Mouse (Mus musculus) embryonic facial prominence, embryonic 11.5 days (tissue): ENCODE results near the gene Dars. TPM values are rescaled to one million over a fixed set of nuclear protein-coding genes. Genes with fewer than 3 reads are reported as not detected.

Experiments
- ATAC-seq: fragments of 200-750 bp; cut with Nextera tagmentation; replicated peaks from 2 replicates; pipeline ENCODE4 v1.8.0; 2017; ENCODE audit warnings: low read depth; ENCODE audit not compliant: insufficient number of reproducible peaks, low FRiP score, low TSS enrichment
- DNase-seq: peaks from one replicate; pipeline ENCODE4 v3.0.0-alpha.2; 2015; ENCODE audit warnings: low spot score
- H3K27ac ChIP-seq: fragments of 300-500 bp; sonication (generic); replicated peaks from 2 replicates; pipeline ENCODE4 v1.5.1; 2014; ENCODE audit warnings: mild to moderate bottlenecking, low read depth, low read length, control low read depth
- H3K27me3 ChIP-seq: fragments of 300-500 bp; sonication (generic); 2 replicates; pipeline ENCODE4 v1.6.1; 2014; ENCODE audit warnings: mild to moderate bottlenecking, low read length, moderate library complexity, mixed read lengths; ENCODE audit not compliant: control insufficient read depth, insufficient read depth
- H3K36me3 ChIP-seq: fragments of 300-500 bp; sonication (generic); replicated peaks from 2 replicates; pipeline ENCODE4 v1.6.1; 2014; ENCODE audit warnings: low read depth, mild to moderate bottlenecking, low read length, moderate library complexity, mixed read lengths; ENCODE audit not compliant: control insufficient read depth, insufficient read depth
- H3K4me1 ChIP-seq: fragments of 300-500 bp; sonication (generic); 2 replicates; pipeline ENCODE4 v1.6.1; 2014; ENCODE audit warnings: low read length, mixed read lengths; ENCODE audit not compliant: control insufficient read depth, insufficient read depth
- H3K4me2 ChIP-seq: fragments of 300-500 bp; sonication (generic); 2 replicates; pipeline ENCODE4 v1.6.1; 2014; ENCODE audit warnings: low read depth, mild to moderate bottlenecking, control low read depth, low read length, moderate library complexity
- H3K4me3 ChIP-seq: fragments of 300-500 bp; sonication (generic); 2 replicates; pipeline ENCODE4 v1.5.1; 2014; ENCODE audit warnings: low read depth, low read length, control low read depth
- H3K9ac ChIP-seq: fragments of 300-500 bp; sonication (generic); replicated peaks from 2 replicates; pipeline ENCODE4 v1.6.1; 2014; ENCODE audit warnings: mild to moderate bottlenecking, control low read depth, low read length
- H3K9me3 ChIP-seq: fragments of 300-500 bp; sonication (generic); replicated peaks from 2 replicates; pipeline ENCODE4 v1.6.1; 2016; ENCODE audit warnings: mild to moderate bottlenecking, low read length, inconsistent platforms, mixed read lengths; ENCODE audit not compliant: control insufficient read depth
- WGBS: fragments of 180-500 bp; shearing (Covaris S2); extraction: QIAGEN DNeasy Blood & Tissue Kit; methylation state at CpG from one replicate; pipeline ENCODE4 v1.1.7; 2014; 5-methylcytosine and 5-hydroxymethylcytosine counted together
- polyA plus RNA-seq: library from polyadenylated mRNA; unstranded; fragments of >200 nt; fragmentation: Nextera tagmentation; extraction: Ambion mirVana; gene quantifications from 2 replicates; pipeline ENCODE4 v1.2.1, GENCODE M21; 2014

The Dars gene
- polyA plus RNA-seq, 1 experiment from 2014 or later: 126 TPM

GRCm38 (mm10) chr1:128406846-128407245 is 10.3 kb downstream of the Dars start:
- H3K9me3 ChIP-seq: no peaks in the 10 kb centered on the region
- ATAC-seq (no peak), DNase-seq (no peak)
- peaks cover 3% of the 10 kb centered on the region for H3K36me3 ChIP-seq
- no peaks in the 10 kb centered on the region for H3K4me1 ChIP-seq
- no peak overlapping the region for H3K4me2 ChIP-seq
- H3K27me3 ChIP-seq: no peaks in the 10 kb centered on the region
- no peak overlapping the region for H3K27ac ChIP-seq
- WGBS: 59% methylated on average over 1 of the region's 1 CpGs
- H3K4me3 ChIP-seq: no peak overlapping the region
- H3K9ac ChIP-seq: no peak overlapping the region

- DNase-seq (no peak), ATAC-seq (no peak)
- Histone ChIP-seq H3K27me3 (no peaks in the 10 kb centered on the region), H3K4me2 (no peak overlapping the region), H3K27ac (no peak overlapping the region), H3K9ac (no peak overlapping the region), H3K4me3 (no peak overlapping the region), H3K9me3 (no peaks in the 10 kb centered on the region), H3K36me3 (no peaks in the 10 kb centered on the region), H3K4me1 (no peaks in the 10 kb centered on the region)
- WGBS: 80% methylated on average over 1 of the region's 1 CpGs
Measured at GRCm38 (mm10) chr1:128405675-128406074, 11.5 kb downstream of the Dars start.

- ATAC-seq (0 out of 2 replicates have a peak, but pooled peaks have one; percentile 39), DNase-seq (peak; percentile 13)
- Histone ChIP-seq H3K4me1 (no peaks in the 10 kb centered on the region), H3K9ac (no peak overlapping the region), H3K4me3 (no peak overlapping the region), H3K9me3 (no peaks in the 10 kb centered on the region), H3K27me3 (no peaks in the 10 kb centered on the region), H3K4me2 (no peak overlapping the region), H3K27ac (no peak overlapping the region), H3K36me3 (no peaks in the 10 kb centered on the region)
- WGBS: 63% methylated on average over 2 of the region's 2 CpGs
Measured at GRCm38 (mm10) chr1:128405041-128405481, 12.1 kb downstream of the Dars start.

- Histone ChIP-seq H3K27ac (no peak overlapping the region), H3K36me3 (no peaks in the 10 kb centered on the region; the same call in 1 of the 2 replicates)
- DNase-seq: no peak
Measured at GRCm38 (mm10) chr1:128400926-128401325, 16.2 kb downstream of the Dars start.

DNA sequence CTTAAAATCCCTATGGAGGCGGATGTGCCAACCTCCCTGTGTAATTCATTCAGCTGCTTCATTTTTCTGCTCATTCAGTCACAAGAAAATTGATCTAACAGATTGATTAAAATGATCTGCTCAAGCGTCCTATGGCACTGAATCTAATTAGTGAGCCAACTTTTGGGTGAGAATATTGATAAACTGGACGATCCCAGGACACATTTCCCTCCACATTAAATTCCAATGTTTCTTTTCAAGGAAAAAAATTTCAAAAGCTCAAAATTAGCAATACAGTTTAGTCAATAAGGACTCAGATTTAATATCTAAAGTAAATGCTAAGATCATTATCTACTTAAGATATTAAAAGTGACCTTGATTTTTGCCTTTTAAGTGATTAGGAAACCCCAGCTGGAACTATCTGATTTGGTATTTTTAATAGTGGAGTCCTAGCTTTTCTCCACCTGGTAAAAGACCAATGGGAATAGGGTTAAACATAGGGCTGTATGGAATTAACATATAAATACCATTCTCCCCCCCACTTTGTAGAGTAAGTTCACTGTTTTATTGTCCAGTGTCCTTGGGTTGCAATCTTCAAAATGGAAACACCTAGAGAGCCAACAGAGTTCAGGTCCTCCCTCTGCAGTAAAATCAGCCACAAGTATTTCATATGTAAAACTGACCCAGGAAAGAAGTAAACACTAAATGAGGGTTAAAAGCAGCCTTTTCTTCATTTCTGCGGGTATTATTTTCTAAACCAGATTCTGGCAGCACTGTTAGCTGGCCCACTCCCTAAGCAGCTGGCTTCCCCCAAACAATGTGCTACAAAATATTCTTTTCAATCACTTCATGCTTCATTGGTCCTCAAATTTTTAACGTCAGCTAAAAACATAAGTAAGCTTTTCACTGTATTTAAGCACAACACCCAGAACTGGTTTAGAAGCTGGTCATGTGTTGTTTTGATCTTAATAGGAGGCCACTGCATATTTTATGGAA is 16.9 kb downstream of the Dars start:
- WGBS: 69% methylated on average over 5 of the region's 5 CpGs
- no peak overlapping the region for H3K4me2 ChIP-seq
- H3K4me3 ChIP-seq: no peak overlapping the region
- DNase-seq: no peak
- H3K27me3 ChIP-seq: no peaks in the 10 kb centered on the region
- H3K4me1 ChIP-seq: no peaks in the 10 kb centered on the region
- H3K36me3 ChIP-seq: no peaks in the 10 kb centered on the region; the same call in 1 of the 2 replicates
- no peak overlapping the region for H3K27ac ChIP-seq
- no peak for ATAC-seq
- H3K9ac ChIP-seq: no peak overlapping the region
- no peaks in the 10 kb centered on the region for H3K9me3 ChIP-seq

More at GRCm38 (mm10) chr1:128400926-128401325, 16.2 kb downstream of the Dars start:
- Histone ChIP-seq H3K9me3 (no peaks in the 10 kb centered on the region), H3K4me2 (no peak overlapping the region), H3K27me3 (no peaks in the 10 kb centered on the region), H3K4me1 (no peaks in the 10 kb centered on the region), H3K4me3 (no peak overlapping the region), H3K9ac (no peak overlapping the region)
- ATAC-seq: no peak
- 50% methylated on average over 2 of the region's 2 CpGs for WGBS

GRCm38 (mm10) chr1:128398738-128399445 is 18.3 kb downstream of the Dars start:
- Histone ChIP-seq H3K4me2 (no peak overlapping the region), H3K4me1 (no peaks in the 10 kb centered on the region), H3K9me3 (no peaks in the 10 kb centered on the region), H3K36me3 (no peaks in the 10 kb centered on the region; the same call in 1 of the 2 replicates), H3K4me3 (no peak overlapping the region), H3K27me3 (no peaks in the 10 kb centered on the region), H3K9ac (no peak overlapping the region), H3K27ac (no peak overlapping the region)
- no peak for ATAC-seq
- DNase-seq: no peak
- 94% methylated on average over 5 of the region's 5 CpGs for WGBS

GRCm38 (mm10) chr1:128394657-128395056 is 22.5 kb downstream of the Dars start:
- WGBS: 93% methylated on average over 3 of the region's 3 CpGs
- Histone ChIP-seq H3K4me2 (no peak overlapping the region), H3K27ac (no peak overlapping the region), H3K27me3 (no peaks in the 10 kb centered on the region), H3K9me3 (no peaks in the 10 kb centered on the region), H3K4me3 (no peak overlapping the region), H3K36me3 (no peaks in the 10 kb centered on the region; the same call in 1 of the 2 replicates), H3K4me1 (no peaks in the 10 kb centered on the region), H3K9ac (no peak overlapping the region)
- no peak for DNase-seq
- ATAC-seq: no peak
